Mouse (Mus musculus) inflammation-experienced regulatory T-cells, adult 6 months (primary cell): ENCODE measurements around the gene Atxn1. TPM values are rescaled to one million over a fixed set of nuclear protein-coding genes. Genes with fewer than 3 reads are reported as not detected.

Experiments
- ATAC-seq: one replicate; pipeline ENCODE4 v1.8.0; 2017
- polyA plus RNA-seq, 3 experiments: library from polyadenylated mRNA; unstranded; fragments of 100-300 nt; shearing (Covaris generic); gene quantifications; one replicate each; pipeline ENCODE4 v1.2.1; 2017

Atxn1 gene
- polyA plus RNA-seq, 3 experiments from 2014 or later: 35.9 to 51.1 (median 39.1) TPM

DNA sequence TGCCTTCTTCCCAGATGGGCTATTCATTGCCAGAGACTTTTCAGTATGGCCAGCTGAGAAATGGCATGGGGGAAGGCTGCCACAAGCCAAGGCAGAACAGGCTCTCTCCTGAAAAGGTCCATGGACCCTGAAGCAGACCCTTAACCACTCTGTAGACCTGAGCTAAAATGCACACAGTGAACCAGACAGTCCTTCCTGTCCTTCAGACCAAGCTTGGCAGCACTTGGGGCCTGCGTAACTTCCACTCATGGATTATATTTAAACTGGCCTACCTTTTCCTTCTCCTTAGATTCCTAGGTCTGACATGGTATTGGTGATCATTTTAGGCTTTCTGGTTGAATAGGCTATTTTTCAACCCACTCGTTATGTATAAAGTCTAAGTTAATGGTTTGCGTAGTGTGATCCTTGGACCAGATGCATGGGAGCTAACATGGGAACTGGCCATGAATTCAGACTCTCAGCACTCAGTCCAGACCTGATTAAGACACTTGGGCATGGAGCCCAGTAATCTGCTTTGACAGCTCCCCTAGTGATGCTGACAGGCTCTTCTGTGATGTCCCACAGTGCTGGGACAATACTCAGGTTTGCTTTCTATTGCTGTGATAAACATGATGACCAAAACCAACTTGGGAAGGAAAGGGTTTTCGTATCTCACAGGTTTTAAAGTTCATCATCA is 341.8 kb downstream of the Atxn1 start:
- no peak for ATAC-seq

DNA sequence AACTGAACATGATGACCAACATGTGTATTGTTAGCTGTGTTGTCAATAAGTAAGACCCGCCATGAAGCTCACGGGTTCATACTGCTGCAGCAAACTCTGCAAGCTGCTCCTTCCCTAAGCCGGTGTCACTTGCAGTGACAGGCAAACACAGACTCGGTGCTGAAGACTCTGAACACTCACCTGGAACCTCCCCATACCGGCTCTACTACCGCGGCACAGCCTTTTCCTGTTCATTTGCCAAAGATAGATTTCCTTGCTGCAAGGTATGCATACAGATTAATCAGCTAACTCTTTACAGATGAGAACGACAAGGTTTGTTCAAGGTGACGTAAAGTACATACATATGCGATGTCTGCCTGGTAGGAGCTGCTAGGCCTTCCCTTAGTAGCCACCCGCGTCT is 344.1 kb downstream of the Atxn1 start:
- no peak for ATAC-seq

DNA sequence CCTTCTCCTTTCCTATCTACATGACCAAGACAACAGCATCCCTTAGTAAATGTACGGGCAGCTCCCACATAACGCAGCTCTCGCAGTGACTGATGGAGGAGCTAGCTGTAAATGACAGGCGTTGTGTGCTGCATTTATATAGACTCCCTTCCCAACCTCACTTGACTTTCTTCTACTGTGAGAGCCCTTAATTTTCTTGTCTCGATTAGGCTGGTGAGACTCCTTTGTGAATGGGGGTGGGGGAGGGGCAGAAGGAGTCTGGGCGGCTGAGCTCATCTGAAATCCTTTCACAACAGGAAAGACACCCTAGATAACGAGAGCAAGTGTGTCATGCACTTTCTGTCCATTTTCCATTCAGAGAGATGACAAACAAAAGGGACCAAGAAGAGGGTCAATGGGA is 344.5 kb downstream of the Atxn1 start:
- ATAC-seq: no peak

DNA sequence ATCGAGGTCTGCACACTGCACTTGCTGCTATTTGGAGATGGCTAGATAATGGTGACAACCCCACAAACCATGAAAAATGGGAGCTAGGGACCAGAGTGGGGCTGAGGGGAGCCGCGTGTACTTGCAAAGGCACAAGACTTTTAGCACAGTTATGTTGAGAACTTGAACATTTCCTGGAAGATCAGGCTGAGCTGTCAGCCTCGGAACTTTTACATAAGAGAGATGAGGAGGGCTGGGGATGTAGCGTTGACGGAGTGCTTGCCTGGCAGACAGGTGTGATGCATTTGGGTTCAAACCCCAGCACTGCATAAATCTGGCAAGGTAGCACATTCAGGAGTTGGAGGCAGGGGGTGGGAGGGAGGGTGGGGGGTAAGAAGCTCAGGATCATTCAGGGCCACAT is 346.8 kb downstream of the Atxn1 start:
- ATAC-seq: no peak

DNA sequence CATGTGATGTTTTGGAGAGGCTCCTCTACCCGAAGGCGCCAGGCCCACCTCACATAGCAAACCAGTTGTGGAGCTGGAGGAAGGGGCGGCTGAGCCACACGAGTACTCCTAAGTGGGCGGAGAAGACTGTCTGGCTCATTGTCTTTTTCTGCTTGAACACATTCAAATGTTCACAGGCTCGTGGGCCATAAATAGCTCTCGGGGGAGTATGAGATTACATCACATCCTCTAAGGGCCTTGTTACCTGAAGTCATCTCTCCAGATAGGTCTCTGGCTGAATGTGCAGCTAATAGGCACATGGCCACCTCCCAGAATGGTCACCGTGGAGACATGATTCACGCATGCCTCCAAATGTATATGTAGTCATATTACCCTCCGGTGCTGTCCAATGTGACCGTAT is 350.0 kb downstream of the Atxn1 start:
- no peak for ATAC-seq

DNA sequence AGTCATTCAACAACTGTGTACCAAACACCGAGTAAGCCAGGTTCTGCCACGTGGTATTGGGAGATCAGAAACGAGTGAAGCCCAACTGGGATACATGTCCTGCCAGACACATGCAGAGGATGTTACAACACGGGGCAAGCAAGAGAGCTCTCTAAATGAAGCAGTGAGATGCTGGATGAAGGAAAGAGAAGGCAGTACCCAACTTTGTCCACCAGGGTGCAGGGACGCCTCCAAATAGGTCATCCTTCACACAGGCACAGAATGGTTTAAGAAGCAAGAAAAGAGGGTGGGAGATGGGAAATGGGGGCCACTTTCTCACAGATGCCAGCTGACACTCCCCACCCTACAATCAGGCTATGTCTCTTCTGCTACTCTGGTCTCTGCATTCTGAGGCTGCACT is 351.5 kb downstream of the Atxn1 start:
- no peak for ATAC-seq

DNA sequence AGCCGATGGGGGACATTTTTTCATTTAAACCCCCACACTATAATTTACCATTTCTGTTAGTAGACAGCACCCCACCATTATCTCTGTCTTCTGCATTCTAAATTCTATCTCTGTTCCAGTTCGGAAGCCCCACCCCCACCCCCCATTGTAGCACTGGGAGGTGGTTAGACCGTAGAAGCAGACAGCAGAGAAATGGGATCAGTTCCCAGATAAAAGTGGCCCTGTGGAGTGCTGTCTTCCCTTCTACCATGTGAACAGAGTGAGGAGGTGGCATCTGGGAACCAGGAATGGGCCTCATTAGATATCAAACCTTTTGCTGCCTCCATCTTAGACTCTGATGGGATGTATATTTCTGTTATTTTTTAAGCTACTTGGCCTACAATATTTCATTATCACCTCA is 353.3 kb downstream of the Atxn1 start:
- no peak for ATAC-seq

DNA sequence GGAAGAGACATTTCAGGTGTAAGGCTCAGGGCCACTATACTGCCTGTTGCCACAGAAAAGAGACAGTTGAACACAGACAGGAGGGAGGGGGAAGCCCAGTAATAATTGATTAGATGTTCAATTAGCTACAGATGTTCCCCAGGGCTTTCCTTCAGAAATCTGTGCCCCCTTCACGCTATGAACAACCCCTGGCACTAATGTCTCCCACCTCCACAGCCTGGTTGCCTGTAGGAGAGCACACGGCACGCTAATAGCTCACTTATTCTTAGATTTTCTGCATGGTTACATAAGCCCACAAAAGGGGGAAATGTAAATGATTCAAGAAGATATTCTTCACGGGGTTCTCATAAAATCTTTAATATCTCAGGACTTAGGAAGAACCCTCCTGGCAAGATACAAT is 355.3 kb downstream of the Atxn1 start:
- no peak for ATAC-seq

DNA sequence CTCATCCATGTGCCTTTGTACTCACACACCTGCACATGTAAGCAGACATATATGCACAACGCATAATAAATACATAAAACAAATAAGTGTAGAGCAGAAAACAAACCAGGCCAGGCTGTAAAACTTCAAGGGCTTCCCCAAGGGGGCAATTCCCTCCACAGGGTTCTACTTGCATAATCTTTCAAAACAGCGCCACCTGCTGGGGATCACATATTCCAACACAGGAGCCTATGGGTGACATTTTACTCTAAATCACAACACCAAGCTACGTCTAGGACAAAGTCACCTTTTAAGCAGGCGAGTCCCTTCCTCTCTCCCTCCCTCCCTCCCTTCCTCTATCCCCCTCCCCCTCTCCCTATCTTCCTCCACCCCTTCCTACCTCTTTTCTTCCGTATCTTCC is 356.2 kb downstream of the Atxn1 start:
- ATAC-seq: no peak

DNA sequence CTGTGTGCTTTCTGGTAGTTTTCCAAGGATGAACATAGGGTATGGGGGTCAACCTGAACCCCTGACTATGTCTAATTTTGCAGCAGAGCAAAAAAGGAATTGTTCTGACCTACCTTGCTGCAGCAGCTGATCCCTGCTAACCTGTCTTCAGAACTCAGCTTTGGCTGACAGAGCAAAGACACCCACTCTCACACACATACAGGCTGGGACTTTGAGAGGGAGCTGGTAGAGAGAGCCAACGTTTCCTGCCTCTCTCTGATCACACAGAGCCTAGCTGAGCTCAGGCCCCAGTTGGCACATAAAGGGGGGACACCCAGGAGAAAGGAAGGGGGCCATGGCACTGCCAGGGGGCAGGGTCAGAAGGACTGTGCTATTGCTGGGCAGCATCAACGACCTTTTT is 356.9 kb downstream of the Atxn1 start:
- ATAC-seq: no peak

DNA sequence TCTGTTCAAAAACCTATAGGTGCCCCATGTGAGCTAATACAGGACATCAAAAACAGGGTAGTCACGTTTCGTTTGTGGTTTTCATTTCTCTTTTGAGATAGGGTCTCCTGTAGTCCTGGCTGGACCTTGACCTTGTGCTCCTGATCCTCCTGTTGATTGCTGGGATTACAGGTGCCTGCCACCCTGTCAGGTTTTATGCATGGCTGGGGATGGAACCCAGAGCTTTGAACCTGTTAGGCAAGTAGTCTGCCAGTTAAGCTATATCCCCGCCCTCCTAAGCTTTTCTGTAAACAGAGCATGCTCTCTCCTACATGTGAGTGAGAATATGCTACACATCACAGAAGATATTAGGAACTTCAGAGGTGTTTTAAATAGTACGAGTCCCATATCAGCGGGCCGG is 361.2 kb downstream of the Atxn1 start:
- no peak for ATAC-seq

DNA sequence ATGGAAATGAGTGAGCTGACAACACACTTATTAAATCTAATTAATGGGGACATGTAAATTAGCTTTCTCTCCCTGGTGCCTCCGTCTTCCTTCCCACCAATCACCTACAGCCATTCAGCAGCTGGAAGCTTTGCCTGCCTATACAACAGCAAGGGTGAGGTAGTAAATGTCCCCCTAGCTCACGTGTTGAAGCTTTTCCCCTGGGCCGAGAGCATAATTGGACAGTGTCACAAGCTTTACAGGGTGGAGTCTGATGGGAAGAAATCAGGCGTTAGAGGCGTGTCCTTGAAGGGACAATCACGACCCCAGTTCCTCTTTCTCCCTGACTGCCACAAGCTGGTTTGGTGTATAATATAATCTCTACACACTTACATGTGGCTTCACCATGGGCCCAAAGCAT is 364.4 kb downstream of the Atxn1 start:
- ATAC-seq: no peak

DNA sequence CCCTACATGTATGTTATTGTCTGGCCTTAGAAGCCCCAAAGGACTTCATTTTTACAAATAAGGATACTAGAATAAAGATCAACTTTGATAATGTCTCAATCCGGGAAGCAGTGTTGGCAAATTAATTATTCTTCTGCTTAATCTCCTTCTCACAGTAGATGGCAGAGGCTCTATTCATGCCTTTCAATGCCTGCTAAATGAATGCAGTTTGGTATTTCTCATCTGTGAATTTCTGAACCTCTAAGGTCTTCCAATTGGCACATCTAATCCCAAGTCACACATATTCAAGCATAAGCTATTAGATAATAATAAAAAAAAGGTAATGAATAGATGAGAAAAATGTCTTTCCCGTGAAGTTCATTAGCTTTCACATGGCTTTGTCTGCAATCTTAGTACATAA is 365.0 kb downstream of the Atxn1 start:
- ATAC-seq: no peak

DNA sequence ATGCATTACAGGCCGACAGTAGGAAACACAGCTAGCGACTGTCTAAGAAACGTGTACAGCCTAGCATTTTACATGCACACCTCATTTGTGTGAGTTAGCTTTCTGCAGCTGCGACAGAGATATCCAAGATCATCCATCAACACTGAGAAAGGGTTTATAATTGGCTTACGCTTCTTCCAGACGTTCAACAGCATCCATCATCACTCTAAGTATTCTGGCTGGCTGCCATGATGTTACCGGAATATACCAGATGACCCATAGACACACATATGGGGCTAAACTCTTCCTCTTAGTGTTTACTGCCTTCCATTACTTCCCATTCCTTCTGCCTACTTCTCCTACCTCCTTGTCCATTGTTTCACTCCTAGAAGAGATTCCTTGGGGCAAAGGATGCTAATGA is 369.4 kb downstream of the Atxn1 start:
- no peak for ATAC-seq

DNA sequence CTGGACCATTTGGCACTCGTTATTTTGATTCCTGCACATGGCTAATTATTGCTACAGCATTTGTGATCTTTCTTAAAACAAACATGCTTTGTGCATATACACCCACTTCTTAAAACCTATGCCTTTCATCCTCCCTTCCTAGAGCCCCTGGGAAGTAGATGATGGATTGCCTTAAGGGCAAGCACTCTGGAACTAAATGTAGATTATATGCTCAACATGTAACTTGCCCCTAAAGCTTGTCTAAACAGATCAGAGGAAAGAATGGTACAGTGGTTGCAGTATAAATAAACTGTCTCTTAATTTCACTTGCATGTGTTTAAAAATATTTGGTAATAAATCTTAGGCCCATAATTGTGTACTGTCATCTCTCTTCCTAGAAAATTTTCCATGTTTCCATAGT is 370.9 kb downstream of the Atxn1 start:
- ATAC-seq: no peak

DNA sequence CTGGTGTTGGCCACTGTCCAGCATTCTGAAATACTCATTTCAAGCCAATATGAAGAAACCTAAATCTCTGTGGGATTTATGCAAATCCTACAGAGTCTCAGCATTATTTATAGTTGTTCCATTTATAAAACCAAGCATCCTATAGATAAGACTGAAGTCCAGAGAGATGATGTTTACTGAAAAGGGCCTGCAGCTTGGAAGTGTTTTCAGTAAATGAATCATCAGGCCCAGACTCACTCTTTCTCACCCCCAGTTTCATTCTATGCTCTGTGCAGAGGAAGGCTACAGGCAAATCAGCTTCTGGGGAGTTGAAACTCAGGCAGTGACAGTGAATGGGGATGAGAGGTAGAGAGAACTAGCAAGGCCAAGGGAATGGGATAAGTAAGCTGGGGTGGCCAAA is 373.9 kb downstream of the Atxn1 start:
- ATAC-seq: no peak

DNA sequence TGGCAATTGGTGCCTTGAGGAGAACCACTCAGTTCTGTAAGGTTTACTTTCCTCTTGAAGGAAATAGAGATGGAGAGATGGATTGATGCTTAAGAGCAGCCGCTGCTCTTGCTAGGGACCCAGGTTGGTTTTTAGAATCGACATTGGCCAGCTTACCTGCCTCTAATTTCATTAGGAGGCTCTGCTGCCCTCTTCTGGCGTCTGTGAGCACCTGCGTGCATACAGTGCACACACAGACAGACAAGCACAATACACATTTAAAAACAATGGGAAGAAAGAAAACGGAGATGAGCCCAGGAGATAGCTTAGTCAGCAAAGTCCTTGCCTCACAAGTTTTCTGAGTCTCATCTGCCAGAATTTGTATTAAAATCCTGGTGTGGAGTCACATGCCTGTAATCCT is 381.7 kb downstream of the Atxn1 start:
- no peak for ATAC-seq

DNA sequence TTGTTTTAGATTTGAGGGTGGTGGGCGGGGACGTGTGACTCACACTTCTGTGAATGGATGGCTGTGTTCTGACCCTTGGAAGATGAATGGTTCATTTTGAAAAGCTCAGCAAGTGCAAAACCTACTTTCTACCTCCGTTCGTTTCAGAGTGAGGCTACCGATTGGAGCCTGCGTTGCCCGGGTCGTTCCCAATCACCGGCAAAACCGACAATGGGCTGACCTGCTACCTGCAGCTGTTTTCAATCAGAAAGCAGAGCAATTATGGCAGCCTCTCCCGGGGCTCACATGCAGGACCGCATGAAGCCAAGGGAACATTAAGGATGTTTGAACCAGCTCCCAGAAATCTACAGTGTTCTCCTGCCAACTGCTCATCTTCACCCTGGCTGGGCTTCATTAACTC is 382.5 kb downstream of the Atxn1 start:
- ATAC-seq: no peak

DNA sequence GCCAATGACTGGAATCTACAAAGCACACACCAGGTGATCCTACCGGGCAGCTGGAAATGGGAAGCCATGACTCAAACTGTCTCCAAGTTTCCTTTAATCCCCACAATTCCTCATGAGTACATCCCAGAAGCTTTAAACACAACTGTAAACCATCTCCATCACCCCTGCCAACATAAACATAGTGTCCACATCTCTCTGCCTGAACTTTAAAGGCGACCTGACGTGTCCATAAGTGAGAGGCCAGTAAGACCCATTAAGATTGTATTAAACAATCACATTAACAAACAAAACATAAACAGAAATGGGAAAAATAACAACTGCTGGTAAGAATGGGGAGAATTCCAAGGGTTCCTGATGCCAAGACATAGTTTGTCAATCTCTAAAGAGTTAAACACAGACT is 385.1 kb downstream of the Atxn1 start:
- ATAC-seq: no peak

DNA sequence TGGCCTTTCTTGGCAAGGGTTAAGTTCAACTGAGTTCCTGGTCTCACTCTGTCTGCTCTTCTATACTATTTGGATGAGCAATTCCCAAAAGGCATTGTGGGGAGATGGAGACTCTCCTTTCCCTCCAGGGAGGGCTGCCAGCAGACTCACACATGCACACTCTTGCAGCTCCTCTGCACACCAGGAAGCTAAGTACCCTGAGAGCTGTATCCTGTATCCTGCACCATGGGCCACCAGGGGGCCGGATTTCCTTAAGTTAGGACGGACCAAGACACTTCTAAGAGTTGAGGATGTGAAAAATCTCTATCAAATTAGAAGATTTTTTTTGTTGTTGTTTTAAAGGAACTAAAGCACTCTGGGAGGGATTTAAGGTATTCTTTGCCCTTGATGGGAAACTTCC is 387.0 kb downstream of the Atxn1 start:
- ATAC-seq: no peak

DNA sequence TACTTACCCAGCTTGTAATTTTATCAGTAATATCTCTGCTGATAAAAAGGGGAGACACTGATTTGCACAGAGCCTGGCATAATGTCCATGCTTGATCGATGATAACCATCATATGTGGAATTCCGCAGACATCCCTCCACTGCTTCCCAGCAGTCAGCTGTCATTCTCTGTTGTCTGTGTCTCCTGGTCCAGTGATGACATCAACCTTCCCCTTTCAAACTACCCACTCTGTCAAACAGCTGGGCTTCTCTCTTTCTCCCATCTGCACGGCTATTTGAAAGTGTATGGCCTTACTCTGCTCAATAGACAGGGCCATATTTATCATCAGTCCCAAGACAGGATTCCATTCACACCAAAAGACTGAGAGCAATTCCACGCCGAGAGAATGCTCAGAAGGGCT is 387.4 kb downstream of the Atxn1 start:
- no peak for ATAC-seq

DNA sequence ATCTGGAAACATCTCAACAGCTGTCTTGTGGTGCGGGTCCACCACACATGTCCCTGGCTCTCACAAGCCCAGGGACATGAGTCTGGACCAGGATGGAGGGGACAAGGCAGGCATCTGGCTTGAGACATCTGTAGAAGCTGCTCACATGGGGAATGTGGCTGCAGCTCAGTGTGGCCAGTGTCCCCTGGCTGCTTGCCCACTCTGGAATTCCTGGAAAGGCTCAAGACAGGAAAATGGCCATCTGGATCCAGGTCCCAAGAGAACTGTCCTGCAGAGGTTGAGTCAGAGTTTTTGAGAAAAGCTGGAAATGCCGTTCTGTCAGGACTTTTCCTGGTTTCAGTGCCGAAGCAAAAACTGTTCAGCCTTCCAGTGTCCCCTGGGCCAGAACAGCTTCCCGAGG is 388.6 kb downstream of the Atxn1 start:
- ATAC-seq: no peak

DNA sequence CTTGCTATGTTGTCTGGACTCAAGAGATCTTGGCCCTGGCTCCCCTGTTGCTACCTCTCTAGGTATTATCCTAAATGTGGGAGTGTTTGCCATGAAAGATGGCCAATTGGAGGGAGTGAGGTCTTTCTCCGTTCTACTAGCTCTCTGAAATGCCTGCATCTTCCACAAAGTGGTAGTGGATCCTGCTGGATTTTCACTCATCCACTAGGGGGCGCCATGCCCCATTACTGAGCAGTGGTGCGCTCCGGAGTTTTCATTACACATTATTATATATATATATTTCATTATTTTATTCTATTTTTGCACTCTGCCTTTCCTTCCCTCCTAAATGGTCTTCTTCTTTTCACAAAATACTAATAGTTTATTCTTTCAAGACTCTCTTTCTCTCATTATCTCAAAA is 392.0 kb downstream of the Atxn1 start:
- peak; percentile 52 for ATAC-seq

DNA sequence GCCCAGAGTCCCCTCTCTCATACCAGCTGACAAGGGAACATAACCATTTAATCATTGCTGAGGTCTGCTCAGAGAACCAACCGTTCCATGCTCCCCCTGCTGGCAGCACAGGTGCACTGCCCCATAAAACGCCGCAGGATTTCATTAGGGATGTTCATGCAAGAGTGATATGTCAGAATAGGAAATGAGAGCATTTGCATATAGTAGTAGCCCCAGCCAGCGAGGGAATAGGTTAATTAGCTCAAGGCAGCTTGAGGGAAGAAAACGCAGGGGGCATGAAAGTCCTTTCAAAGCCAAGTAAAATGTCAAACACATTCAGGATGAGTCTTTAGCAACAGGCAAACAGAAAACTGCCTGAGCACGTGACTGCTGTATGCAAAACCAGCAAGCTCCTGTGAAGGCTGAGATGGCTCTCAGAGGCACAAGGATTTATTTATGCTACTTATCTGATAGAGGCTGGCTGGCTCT is 393.0 kb downstream of the Atxn1 start:
- ATAC-seq: peak; percentile 60

DNA sequence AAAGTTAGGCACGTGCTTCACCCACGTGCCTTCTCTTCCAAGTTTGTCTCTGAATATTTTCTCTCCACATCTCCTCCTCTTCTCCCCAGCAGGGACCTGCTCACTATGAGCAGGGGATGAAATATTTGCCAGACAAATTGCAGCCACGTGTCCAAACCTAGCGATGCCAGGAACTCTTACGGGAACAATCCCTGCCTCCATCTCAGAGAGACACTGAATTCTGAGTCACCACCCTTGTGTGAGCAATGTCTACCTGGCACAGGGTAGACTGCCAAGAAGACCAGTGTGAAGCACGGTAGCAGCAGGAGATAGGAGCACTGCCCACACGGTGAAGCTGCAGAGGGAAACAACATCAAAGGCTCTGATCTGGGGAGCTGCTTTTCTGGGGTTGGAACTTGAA is 394.9 kb downstream of the Atxn1 start:
- no peak for ATAC-seq
